Mouse (Mus musculus): ENCODE data around the gene Serpine2. TPM values are rescaled to one million over a fixed set of nuclear protein-coding genes. Genes with fewer than 3 reads are reported as not detected.

Gene Serpine2
- total RNA-seq, 4 experiments from 2014 or later: 173 to 178 (median 176) TPM

DNA sequence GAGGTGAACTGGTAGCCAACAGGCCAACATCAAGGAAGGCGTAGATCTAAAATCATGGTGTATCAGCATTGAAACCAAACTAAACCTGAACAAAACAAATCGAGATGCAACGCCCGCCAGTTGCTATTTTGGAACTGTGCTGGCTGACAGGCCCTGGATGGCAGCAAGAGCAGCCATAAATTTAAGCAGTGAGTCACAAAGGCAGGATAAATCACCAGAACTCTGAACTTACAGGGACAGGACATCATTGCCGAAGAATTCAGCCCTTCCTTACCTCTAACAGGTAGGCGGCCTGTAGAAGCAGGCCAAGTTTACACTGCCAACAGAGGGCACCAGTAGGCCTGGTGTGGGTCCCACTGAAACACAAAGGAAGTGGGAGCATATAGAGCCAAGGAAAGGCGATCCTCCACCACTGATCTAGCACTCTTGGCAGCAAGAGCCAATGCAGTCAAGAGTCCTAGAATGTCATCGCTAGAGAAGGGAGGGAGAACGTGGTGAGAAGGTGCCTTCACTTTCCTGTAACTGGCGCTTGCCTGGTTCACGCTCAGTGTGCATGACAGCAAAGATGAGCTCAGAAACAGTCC is 41.6 kb downstream of the Serpine2 start:
- DNase-seq (ENCODE audit: low spot score in 2 of 2): no peak

DNA sequence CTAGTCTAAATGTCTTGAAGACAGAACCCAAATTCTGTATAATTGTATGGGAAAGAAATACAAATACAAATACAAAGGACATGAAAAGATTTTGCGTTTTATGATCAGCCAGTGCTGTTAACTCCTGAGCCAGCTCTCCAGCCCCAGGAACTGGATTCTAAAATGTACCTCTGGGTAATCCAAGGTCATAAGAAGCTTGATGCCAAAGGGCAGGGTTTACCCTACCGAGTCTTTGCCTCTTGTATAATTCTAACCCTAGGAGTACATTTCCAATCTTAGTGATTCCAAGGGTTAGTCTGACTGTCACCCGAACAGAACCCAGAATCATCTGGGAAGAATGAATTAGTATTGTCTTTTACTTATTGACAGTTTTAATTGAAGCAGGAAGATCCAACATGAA is 45.5 kb downstream of the Serpine2 start:
- DNase-seq (ENCODE audit: low spot score in 2 of 2): no peak

DNA sequence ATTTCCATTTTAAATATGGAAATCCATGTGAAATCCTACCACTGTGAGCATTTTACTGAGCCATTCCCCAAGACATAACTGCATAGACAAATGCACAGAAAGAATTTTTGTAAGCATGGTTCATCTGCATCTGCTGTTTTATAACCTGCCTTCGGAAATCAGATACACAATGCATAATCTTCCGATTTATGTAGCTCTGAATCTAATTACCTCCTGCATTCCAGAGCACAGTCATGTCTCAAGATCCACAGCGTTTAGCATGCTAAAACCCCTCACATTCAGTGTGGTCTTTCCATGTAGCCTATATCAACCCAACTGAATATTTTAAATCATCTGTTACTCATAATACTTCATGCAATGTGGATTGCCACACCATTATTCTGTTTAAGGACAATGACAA is 51.5 kb downstream of the Serpine2 start:
- DNase-seq (ENCODE audit: low spot score in 2 of 2): no peak

DNA sequence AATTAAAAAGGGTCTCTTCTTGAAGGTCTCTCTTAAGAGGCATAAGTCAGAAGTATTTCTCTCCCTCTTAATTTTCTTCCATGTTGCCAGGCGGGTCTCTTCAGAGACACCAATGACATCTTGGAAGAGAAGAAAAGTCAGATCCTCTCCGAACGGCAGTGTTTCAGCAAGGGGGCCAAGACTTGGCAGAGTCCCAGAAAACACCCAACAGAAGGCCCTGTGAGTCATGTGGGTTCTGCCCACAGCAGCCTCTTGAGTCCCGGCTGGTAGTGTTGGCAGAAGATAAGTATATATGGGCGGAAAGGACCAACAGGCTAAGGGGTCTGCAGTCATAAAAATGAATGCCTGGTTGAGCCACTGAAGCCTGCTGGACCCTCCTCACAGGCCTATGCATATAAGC is 54.1 kb downstream of the Serpine2 start:
- DNase-seq (ENCODE audit: low spot score in 2 of 2): no peak

DNA sequence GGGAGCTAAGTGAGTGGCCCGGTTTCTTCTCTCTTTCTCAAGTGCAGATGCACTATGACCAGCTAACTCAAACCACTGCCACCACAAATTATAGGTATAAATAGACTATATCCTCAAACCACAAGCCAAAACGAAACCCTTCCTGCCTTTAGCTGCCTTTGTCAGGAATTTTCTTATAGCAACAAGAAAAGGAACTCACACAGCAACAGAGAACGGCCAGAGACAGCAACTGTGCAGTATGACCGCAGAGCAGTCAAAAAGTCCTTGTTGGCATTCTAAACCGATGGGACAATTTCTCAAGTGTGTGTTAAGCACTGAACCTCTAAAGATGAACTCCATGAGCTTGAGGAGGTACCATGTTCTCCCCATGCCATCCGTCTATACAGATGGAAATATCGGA is 57.4 kb downstream of the Serpine2 start:
- no peak for DNase-seq (ENCODE audit: low spot score in 2 of 2)

DNA sequence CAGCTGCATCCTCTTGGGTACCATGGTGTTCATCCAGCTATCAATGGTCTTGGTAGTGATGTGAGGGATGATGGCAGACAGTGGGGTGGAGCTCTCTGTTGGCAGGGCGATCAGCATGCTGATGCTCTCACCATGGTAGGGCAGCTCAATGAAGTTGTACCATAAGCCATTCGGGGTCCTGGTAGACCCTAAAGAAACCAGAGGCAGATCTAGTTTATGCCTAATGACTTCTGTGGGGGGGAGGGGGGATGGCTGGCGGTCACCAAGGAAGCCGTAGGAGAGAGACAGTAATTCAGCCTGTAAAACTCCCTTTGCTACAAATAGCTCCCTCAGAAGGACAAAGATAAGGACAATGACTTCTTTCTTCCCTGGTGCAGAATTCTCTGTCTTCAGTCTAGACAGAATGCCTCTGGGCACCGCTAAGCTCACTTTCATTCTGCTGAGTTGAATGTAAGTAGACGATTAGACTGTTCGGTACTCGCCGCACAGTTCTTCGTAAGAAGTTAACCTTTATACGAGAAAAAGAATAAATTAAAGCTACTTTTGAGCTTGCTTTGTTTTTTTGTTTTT is 58.0 kb downstream of the Serpine2 start:
- DNase-seq (ENCODE audit: low spot score in 2 of 2): no peak

DNA sequence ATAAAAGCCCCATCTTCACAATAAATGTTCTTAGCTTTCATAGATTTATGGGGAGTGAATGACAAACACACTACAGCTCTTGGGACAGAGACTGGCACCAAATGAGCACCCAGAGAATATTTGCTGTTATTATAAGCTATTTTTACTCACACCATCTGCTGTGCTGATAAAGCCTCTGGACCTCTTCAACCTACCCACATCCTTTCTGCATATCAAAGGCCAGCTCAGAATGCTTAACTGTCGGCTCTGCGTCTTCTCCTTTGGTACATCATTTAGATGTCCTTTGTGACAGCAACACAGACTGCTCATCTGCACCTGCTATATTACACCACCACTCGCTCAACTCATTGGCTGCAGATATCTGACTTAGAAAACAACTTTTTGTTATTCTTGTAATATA is 63.9 kb downstream of the Serpine2 start:
- DNase-seq (ENCODE audit: low spot score in 2 of 2): no peak

DNA sequence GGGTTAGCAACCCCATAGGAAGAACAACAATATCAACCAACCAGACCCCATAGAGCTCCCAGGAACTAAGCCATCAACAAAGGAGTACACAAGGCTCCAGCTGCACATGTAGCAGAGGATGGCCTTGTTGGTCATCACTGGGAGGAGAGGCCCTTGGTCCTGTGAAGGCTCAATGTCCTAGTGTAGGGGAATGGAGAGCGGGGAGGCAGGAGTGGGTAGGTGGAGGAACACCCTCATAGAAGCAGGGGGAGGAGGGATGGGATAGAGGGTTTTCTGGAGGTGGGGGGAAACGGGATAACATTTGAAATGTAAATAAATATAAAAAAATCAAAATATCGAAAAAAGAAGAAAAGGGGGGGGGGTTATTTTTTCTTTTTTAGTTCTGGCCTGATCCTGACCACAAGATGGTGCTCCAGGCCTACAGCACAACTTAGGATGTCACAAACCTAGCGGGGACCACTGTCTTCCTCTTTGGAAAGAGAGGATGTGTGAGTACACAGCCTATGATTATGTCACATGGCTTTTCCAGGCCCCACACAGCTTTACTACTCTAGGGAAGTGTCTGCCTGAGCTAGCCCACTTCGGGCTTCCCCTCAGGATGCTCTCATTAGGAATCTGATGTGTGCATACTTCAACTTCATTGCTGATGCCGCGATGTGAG is 74.6 kb downstream of the Serpine2 start:
- DNase-seq (ENCODE audit: low spot score in 2 of 2): no peak

DNA sequence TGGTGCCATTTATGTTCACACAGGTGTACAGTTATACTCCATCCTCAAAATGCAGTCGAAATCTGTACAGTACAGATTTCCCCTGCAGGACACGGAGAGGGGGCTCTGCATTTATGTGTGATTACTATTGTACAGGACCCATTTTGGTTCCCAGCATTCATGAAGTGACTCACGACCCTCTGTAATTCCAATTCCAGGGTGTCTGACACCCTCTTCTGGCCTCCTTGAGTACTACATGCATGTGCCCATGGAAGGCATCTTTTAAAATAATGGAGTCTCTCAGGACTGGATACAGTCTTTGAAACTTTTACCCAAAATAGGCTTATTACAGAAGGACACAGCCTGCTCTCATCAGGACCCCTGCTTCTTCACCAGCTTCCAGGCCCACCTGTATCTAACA is 78.5 kb downstream of the Serpine2 start:
- DNase-seq (ENCODE audit: low spot score in 2 of 2): no peak

DNA sequence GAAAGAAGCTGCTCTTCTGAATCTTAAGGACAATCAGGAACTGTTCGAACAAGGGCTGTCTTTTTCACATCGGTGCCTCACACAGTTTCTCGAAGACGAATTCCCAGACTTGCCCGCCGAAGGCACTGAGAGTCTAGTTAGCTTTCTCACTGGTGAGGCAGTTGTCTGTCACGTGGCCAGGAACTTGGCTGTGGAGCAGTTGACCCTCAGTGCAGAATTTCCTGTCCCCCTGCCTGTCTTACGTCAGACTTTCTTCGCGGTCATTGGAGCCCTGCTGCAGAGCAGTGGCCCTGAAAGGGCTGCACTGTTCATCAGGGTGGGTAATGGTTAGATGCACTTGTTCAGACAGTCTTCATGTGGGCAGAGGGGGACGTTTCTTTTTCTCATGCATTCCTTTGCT is 83.0 kb downstream of the Serpine2 start:
- DNase-seq (ENCODE audit: low spot score in 2 of 2): no peak

DNA sequence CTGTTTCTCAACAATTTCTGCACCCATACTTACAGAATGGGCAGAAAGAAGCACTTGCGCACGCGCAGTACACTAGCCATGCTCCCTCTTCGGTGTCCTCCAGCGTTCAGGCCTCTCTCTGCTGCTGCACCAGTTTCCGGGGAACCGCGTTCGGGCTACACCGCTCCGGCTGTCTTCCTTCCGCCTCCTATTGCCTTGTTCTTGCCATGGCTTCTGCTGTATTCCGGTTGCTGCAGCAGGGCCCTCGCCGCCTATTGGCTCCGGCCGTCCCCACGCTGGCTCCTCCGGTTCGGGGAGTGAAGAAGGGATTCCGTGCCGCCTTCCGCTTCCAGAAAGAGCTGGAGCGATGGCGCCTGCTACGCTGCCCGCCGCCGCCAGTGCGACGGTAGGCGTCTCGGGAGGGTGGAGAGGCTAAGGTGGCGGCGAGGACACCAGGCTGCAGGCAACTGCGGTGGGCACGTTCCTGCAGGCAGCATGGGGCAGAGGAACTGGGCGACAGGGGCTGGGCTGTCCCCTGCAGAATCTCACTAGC is 85.0 kb downstream of the Serpine2 start, which contains the start of the genes Mrpl44 and Wdfy1:
Mrpl44 (plus strand) TSS at position 92 of the 532 bp plus-strand sequence.
Wdfy1 (minus strand) TSS at position 217 of the 532 bp plus-strand sequence.
- peak; percentile 93 to 100 for DNase-seq (ENCODE audit: low spot score in 2 of 2)

DNA sequence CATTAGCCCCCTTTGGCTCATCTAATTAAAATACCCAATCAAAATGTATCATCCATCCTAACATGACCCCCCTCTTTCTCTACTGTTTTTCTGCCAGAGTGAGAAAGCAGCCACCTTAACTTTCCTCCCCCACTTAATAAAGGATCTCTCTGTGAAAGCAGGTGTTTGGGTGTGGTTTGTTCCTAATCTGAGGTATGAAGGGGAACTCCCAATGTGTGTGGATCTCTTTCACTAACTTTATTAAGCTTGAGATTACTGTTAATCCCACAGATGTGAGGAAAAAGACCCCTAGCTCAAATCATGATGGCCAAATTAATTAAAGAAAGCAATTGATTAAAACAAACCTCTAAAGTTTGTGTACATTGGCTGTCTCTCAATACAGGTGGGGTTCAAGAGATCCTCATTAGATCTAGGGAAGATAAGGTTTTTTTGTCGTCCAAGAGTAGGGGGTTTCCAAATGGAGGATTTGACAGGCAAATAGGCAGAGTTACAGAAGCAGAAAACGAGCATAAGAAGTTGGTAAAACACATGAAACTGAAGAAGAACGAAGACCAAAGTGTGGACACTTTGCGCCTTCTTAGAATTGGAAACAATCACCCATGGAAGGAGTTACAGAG is 86.7 kb downstream of the Serpine2 start:
- no peak for DNase-seq (ENCODE audit: low spot score in 2 of 2)

DNA sequence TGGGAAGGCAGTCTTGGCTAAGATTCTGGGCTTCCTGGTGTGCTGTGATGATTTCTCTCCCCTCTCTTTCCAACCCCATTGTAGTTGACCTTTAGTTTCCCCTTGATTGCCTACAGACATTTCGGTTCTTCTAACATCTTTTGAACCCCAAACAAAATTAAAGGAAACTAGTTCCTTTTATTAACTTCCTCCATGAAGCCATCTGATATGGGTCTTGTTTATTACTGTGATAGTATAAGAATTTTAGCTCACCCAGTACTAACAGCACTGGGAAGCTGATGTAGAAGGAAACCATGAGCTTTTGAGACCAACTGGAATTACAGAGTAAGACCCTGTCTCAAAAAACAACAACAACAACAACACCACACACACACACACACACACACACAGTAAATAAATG is 92.7 kb downstream of the Serpine2 start:
- no peak for DNase-seq (ENCODE audit: low spot score in 2 of 2)

DNA sequence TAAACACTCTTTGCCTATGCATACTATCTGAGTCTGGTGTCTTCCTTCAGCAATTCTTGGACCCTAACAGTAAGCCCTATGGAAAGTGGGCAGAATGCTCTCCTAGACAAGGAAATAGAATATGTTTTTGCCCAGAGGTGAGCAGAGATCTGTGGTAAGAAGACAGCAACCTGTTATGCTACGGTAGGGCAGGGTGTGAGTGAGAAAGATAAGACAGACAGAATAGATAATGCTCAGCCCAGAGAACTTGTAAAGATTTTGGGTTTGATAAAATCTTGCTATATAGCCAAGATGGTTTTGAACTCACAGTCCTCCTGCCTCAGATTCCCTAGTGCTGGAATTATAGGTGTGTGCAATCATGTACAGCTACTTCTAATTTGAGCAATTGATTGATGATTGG is 96.5 kb downstream of the Serpine2 start:
- DNase-seq (ENCODE audit: low spot score in 2 of 2): no peak

DNA sequence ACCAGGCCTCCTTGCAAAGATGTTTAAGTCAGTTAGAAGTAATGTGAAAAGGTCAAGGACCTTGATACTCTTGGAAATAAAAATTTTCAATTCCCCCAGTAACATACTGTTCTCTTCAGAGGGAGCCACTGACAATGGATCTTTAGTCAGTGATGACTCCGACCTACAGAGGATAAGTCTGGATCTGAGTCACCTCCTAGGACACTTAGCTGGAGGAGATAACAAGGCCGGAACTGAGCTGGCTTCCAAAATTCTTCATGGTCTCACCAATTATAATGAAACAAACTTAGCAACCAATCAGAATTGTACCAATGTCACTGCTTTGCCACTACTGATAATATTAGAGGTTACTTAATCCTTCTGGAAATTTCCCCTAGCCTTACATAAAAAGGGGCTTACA is 96.9 kb downstream of the Serpine2 start:
- no peak for DNase-seq (ENCODE audit: low spot score in 2 of 2)

DNA sequence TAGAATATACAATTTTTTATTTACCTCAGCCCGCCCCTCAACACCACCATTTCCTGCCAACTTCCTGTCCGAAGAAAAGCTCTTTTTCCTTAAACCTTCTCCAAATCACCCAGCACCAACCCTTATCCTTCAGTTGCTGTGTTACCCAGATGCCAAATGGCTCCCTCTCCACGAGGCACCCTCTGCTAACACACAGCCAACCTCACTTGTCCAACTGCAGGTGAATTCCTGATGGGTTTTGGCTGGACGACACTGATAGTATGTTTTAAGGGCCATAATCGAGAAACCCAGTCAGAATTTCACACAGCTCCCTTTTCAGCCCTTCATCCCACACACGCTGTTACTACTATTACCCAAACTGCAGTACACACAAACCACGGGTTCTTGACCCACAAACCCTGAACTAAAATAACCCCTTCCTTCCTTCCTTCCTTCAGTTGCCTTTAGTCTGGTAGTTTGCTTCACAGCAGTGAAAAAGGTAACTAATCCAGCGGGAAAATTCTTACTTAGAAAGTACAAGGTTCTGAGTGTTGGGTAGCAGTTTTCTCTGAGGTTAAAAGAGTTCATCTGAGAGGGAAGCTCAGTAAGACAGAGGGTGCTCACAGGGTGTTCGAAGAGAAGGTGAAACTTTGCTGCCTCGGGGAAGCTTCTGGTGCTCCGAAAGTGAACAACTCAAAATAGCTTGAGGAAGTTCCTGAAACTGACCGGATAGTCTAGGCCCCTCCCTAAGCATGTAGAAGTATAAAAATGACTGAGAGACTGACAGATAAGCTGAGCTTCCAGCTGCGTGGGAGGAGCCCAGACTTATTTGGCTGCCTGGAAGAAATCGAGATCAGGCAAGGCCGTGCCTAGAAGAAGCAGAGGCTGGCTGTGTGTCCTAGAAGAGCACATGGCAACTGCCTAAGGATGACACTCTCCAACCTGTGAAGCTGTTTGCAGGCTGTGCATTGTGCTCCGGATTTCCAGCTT is 98.4 kb downstream of the Serpine2 start:
- DNase-seq (ENCODE audit: low spot score in 2 of 2): no peak

DNA sequence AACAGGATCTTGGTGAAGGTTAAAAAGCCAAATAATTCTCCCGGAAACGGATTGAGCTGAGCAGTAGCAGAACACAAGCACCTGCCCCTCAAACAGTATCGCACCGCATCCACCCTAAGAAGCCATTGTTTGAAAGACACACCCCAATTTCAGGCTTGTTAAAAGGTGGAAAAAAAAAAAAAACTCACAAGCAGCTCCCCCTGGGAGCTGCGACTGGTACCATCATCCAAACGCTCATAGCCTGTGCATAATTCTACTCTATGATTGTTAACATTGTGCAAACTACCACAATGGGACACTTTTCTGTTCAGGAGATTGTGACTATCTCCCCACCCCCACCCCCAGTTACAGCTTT is 99.1 kb downstream of the Serpine2 start:
- DNase-seq (ENCODE audit: low spot score in 2 of 2): no peak

DNA sequence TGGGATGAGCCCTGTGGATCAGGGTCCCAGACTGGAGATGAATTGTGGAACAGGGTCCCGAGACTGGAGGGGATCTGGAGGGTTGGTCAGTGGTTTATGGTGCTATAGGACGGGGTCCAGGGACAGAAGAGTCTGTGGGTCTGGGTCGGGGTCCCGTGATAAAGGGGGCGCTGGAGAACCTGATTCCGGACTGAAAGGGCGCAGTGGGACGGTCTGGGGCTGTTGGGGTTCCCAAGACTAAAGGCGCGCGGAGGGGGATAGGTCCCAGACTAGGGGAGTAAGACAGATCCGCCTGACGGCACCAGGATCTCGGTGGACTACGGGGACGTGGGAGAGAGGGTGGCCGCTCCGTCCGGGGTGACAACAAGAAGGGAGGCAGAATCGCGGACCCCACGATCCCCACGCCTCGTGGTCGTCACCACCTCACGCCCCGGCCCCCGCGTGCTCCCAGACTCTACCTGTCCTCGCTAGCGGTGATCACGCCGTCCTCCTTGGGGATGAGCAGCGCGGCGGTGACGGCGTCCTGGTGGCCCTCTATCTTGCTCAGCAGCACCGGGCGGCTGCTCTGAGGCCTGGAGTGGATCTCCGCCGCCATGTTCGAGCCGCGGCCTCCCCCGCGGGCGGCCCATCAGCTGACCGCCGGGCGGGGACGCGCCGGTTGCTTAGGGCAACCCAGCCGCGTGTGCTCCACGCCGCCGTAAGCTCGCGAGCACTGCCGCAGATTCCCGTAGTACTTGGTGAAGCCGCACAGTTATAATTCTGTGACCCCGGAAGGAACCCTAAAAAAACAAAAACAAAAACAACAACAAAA is 99.7 kb downstream of the Serpine2 start:
- DNase-seq (ENCODE audit: low spot score in 2 of 2): peak; percentile 64 to 80

DNA sequence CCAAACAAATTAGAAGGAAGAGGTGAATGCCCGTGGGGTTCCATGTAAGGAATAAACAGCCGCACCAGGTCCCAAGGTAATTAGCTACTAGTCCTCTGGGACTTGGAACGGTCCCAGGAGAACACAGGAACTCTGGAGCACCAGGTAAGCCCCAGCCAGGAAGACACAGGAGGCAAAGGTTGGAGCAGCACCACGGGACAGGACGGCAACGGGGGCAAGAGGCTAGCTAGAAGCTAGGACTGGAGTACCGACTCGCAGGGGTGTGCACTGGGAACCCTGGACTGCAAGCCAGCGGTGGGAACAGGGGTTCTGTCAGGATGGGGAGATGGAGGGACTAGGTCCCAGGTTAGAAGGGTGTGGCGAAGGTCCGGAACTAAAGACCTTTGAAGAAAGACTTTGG is 100.3 kb downstream of the Serpine2 start:
- DNase-seq (ENCODE audit: low spot score in 2 of 2): peak in 1 of 2 experiments; percentile 19

DNA sequence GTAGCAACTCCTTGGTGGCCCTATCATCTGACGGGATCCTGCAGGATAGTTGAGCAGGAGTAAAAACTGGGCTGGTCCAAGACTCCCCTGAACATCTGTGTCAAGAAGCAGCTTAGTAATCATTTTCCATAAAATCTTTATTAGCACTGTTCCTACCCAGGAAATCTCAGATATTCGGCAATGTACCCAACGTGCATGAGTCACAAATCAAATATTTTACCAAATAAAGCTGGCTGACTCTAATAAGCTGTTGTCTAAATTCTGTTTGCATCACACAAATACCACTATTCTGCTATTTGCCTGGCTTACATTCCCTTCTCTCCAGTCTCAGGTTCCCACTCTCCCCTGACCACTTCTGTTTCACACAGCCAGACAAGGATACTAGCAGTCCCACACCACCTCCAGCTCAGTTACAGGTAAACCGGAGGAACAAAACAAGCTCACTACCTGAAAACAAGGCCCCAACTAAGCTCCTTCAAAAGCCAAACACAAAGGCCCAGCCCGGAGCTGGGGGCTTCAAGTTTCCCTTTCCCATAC is 101.5 kb downstream of the Serpine2 start:
- DNase-seq (ENCODE audit: low spot score in 2 of 2): no peak
